Mouse (Mus musculus) cerebellum, adult 18-20 months (tissue): Measurements from ENCODE around the gene Stx1b.
"Not testable (repeated sequence)": the region's sequence is repeated elsewhere in the genome, so short reads cannot be mapped to it uniquely, and the experiment has no call there.

Source experiments
- DNase-seq, 2 experiments: peaks; one replicate each; pipeline ENCODE4 v3.0.0; 2021

Gene Stx1b

GRCm38 (mm10) chr7:127824176-127824871, at the start of gene Stx1b, which contains the start of gene Stx4a:
Gene Stx1b (minus strand): TSS chr7:127824549.
Gene Stx4a (plus strand): TSS chr7:127824294.
- peak; percentile 81 to 83 for DNase-seq

GRCm38 (mm10) chr7:127870136-127870821, 45.9 kb upstream of the Stx1b start:
- no peak for DNase-seq

- no peak for DNase-seq
Measured at GRCm38 (mm10) chr7:127869149-127869810, 44.9 kb upstream of the Stx1b start.

- no peak for DNase-seq
Measured at GRCm38 (mm10) chr7:127867641-127868040, 43.3 kb upstream of the Stx1b start.

GRCm38 (mm10) chr7:127866434-127866833, 42.1 kb upstream of the Stx1b start:
- DNase-seq = no peak

- no peak for DNase-seq
Measured at GRCm38 (mm10) chr7:127858258-127858657, 33.9 kb upstream of the Stx1b start.

- no peak for DNase-seq
Measured at GRCm38 (mm10) chr7:127850906-127851305, 26.6 kb upstream of the Stx1b start.

- no peak for DNase-seq
Measured at GRCm38 (mm10) chr7:127849973-127850875, 25.9 kb upstream of the Stx1b start.

GRCm38 (mm10) chr7:127842001-127842718, 17.8 kb upstream of the Stx1b start:
- DNase-seq = peak; percentile 84 to 92

GRCm38 (mm10) chr7:127841340-127842000, 17.1 kb upstream of the Stx1b start:
- DNase-seq = peak; percentile 93 to 94

- DNase-seq = peak; percentile 77 to 80
Measured at GRCm38 (mm10) chr7:127840886-127841285, 16.5 kb upstream of the Stx1b start.

GRCm38 (mm10) chr7:127840031-127840430, 15.7 kb upstream of the Stx1b start:
- not testable (repeated sequence) for DNase-seq

- DNase-seq = not testable (repeated sequence)
Measured at GRCm38 (mm10) chr7:127837878-127838277, 13.5 kb upstream of the Stx1b start.

- DNase-seq = peak; percentile 55 to 66
Measured at GRCm38 (mm10) chr7:127837473-127837872, 13.1 kb upstream of the Stx1b start.

GRCm38 (mm10) chr7:127835550-127835949, 11.2 kb upstream of the Stx1b start:
- no peak for DNase-seq

- peak; percentile 58 to 71 for DNase-seq
Measured at GRCm38 (mm10) chr7:127823236-127824171, 845 bp downstream of the Stx1b start.

GRCm38 (mm10) chr7:127822494-127822893, 1.9 kb downstream of the Stx1b start:
- no peak for DNase-seq

- DNase-seq = no peak
Measured at GRCm38 (mm10) chr7:127820836-127821509, 3.4 kb downstream of the Stx1b start.

- DNase-seq = no peak
Measured at GRCm38 (mm10) chr7:127817776-127818175, 6.6 kb downstream of the Stx1b start.

- DNase-seq = peak; percentile 42
Measured at GRCm38 (mm10) chr7:127817053-127817452, 7.3 kb downstream of the Stx1b start.
